Mouse (Mus musculus) left cerebral cortex, adult 18-20 months (tissue): ENCODE data around the gene Nf1. TPM values are rescaled to one million over a fixed set of nuclear protein-coding genes. Genes with fewer than 3 reads are reported as not detected.

Experiments
- DNase-seq, 2 experiments: peaks; one replicate each; pipeline ENCODE4 v3.0.0; 2021 to 2022; ENCODE audit warnings: low spot score in 2 of 2, mixed read lengths in 1 of 2
- total RNA-seq, 2 experiments: library from RNA; stranded (reverse); gene quantifications; 2 replicates each; pipeline ENCODE4 v1.2.3; 2021

Nf1 gene
- total RNA-seq, 2 experiments from 2014 or later = 121 to 123 TPM

DNA sequence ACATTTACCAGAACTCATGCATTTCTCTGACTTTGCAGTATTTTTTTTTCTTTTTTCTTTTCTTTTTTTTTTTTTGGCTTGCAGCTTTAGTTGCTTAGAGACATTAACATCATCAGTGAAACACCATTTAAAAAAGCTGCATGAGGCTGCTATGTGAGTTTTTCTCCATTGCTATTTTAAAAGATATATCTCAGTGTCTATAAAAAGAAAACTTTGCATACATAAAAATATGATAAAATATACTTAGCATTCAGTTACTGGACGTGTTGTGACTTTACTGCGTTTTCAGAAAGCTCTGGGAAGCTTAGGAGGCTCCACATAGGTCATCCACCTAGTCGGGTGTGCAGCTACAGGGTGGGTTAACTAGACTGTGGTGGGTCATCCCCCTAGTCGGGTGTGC, 120.4 kb downstream of the Nf1 start:
- no peak for DNase-seq

DNA sequence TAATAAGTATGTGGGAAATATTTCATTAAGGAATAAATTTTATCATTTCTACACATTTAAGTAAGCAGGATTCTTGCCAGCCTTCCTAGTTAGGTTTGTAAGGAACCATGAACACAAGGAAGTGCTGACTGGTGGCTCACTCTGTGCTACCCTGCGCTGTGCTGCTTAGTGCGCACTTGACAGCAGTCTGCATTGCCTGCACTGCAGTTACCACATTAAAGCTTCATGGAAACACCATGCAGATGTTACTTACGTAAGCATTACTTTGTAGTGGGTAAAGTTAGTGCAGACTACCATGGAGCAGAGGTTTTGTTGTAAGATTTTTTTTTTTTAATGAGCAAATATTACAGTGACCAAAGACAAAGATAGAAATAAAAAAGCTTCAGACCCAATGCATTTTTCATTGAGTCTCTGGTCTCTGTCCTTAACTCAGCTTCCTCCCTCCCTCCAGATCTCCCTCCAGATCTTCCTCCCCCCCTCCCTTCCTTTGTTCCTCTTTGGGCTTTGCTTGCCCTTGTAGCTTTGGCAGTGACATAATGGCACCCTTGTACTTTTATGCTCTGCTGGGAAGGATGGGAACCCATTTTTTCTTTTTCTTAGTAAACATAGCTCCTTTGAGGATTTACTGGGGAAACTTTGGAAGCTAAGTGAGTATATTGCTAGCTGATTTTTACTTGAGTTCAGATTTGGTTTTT, 121.4 kb downstream of the Nf1 start:
- DNase-seq = no peak

GRCm38 (mm10) chr11:79468097-79468496, 128.6 kb downstream of the Nf1 start:
- DNase-seq = no peak

GRCm38 (mm10) chr11:79483392-79483791, 143.9 kb downstream of the Nf1 start:
- DNase-seq = no peak

GRCm38 (mm10) chr11:79483876-79484528, 144.5 kb downstream of the Nf1 start:
- no peak for DNase-seq

DNA sequence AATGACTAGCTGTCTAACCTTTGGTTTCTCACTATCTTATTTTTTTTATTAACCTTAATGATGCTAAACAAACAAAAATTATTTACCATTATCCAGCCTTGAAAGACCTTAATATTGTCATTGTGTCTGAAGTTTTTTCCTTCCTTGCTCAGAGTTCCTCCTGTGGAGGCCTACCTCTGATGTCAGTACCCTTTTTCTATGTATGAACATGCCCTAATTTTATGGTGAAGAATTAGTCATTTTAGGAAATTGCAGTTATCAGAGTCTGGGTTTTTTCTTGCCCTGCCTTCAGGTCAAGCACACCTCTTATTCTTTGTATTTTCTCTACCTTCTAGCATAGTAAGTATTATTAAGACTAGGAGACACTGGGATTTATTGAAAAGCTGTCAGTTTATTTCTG, 145.2 kb downstream of the Nf1 start:
- DNase-seq = no peak

GRCm38 (mm10) chr11:79494976-79495800, 155.7 kb downstream of the Nf1 start:
- DNase-seq = no peak

DNA sequence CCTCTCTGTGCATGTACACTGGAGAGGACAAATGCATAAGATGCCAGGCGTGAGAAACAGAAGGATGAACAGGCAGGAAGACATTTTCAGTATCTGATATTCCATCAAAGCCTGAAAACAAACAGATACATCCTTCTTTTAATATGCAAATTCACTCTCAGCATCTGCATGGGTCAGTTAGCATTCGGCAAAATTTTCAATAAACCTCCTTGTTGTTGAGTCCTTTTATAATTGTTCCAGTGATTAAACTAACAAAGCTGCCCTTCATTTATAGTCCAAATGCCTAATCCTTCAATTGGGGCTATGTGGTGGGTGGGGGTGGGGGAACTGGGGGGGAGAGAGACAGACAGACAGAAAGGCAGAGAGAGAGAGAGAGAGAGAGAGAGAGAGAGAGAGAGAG, 163.4 kb downstream of the Nf1 start:
- no peak for DNase-seq

- peak; percentile 70 to 76 for DNase-seq
Measured at GRCm38 (mm10) chr11:79503845-79504244, 164.4 kb downstream of the Nf1 start, which contains the start of gene Omg. Omg (minus strand) TSS chr11:79504084.

DNA sequence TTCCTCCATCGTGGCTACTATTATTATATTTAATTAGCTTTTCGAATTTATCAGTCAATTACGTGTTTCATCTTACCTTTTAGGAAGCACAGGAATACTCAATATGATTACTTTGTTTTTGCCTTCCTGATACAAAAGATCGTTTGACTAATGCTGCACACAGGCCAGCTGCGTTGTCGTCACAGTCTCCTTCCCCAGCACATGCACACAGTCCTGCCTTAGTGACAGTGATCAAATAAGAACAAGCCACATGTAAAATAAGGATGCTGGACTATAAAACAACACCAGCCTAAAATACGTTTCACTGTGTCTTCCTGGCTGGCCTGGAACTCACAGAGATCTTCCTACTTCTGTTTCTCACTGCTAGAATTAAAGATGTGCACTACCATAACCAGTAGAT, 165.0 kb downstream of the Nf1 start:
- no peak for DNase-seq

- no peak for DNase-seq
Measured at GRCm38 (mm10) chr11:79511970-79512369, 172.5 kb downstream of the Nf1 start.

DNA sequence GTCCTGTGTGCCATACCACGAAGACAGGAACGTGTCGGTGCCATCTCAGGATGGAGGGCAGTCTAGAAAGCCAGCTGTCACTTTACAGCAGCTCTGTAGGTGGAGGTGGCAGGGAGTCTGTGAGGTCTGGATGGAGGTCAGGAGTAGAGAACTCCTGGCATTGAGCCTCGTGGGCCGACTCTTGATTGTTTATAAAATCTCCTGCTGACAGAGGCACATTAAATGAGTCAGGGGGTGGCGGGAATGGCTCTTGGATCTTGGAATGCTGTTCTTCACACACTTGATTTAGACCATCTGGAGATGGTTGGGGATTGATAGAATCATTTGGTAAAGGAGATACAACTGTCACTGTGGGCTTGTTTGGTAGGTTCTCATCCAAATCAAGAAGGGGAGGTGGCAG, 175.8 kb downstream of the Nf1 start:
- DNase-seq = no peak

DNA sequence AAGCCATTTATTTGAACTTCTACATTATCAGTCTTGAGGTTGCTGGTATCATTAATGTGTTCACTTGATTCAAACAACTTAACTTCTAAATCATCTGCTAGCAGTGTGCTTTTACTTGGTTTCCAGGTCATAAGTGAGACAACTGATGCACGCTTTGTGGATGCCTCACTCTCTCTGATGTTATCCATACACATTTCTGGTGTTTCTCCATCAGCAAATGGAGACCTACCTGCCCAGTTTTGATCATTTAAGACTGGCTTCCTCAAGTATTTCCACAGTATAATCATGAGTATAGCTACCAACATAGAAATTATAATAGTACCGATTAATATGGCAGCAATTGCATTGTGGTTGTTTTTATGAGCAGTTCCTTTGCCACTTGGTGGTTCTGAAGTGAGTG, 176.3 kb downstream of the Nf1 start:
- DNase-seq = no peak

DNA sequence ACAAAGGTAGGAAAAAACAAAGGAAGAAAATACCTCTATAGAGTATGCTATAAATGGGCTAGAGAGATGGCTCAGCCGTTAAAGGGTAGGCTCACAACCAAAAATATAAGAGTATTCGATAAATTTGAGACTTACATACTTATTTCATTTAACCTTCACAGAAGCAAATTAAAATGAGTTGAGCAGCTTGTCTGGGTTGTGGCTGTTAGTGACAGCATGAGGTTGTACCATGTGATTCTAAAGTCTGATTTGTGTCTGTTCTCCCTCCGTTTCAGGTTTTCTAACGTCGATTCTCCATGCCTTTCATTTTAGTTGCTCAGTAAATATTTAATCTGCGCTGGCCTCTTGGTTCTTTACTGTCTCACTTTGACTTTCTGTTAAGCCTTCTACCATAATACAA, 179.8 kb downstream of the Nf1 start:
- no peak for DNase-seq

- DNase-seq = no peak
Measured at GRCm38 (mm10) chr11:79519878-79520291, 180.4 kb downstream of the Nf1 start.

DNA sequence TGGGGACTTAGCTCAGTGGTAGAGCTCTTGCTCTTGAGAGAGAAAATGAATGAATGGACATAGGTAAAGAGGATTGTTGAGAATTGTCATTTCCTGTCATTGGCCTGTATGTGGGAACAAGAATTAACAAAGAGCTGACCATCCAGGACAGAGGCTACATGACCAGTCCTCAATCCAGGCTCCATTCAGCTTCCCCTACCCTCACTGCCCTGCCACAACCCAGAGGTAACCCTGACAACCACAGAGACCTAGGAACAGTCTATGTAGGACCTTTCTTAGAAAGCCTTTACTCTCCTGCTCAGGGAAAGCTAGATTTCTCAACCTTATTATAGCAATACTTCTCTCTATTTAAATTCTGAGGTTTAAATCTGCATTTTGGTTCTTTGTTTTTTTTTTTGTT, 181.3 kb downstream of the Nf1 start:
- no peak for DNase-seq

DNA sequence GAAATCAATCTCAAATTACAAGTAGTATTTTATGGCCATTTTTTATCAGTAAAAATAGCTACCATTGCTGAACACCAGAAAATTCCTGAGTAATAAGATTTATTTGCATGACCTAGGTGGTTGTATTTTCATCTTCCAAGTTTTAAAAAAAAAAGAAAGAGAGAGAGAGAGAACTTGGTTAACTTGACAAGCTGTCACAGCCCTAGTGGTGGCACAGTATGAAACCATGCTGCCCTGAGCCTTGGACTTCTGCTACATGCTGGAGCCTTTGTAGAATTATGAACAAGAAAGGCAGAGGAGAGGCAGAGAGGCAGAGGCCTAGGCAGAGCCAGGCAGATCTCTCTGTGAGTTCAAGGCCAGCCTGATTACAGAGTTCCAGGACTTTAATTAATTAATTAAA, 182.4 kb downstream of the Nf1 start:
- no peak for DNase-seq

GRCm38 (mm10) chr11:79522944-79523343, 183.5 kb downstream of the Nf1 start:
- no peak for DNase-seq

DNA sequence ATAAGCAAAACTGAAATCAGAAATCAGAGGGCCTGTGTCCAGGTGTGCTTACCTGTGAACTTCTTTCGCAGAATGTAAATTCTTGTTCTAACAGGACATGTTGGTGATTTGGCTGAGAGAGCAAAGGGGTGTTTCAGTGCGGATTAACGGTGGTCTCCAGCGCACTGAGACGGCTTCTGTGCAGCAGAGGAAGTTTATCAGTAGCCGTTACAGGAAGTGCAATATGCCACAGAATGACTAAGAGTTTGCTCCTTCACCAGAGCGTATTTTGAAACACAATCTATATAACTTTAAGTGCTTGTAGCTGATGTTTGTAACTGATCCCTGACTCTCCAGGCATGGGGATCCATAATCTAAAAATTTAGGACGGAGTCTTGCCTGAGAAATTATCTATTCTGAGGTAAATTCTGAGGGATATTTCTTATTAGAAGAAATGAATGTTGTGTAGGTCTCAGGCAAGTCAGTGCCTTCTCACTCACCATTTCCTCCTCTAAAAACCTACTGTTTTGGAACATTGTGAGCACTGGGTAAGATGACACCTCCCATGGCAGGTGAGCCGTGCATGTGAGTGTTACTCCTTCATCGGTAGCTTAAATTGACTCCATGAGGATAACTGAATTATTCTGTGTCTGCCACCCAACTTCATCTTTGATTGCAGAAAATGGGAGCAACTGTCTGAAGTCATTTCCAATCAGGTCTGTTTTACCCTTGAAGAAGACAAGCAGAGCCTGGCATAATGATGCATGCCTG, 184.2 kb downstream of the Nf1 start, which contains the start of gene Evi2b:
Gene Evi2b, minus strand, starts transcription at position 203 of the 750 bp plus-strand sequence.
- no peak for DNase-seq

DNA sequence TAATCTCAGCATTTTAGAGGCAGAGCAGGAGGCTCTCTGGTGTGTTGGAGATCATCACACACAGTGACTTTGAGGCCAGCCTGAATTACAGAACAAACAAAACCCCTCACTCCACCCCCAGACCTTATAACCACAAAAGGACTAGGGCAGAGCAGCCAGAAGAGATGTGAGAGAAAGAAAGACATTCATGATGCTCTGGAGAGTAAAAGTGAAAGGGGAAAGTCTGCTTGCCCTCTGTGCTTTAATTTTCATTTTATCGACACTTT, 184.8 kb downstream of the Nf1 start:
- DNase-seq = no peak

DNA sequence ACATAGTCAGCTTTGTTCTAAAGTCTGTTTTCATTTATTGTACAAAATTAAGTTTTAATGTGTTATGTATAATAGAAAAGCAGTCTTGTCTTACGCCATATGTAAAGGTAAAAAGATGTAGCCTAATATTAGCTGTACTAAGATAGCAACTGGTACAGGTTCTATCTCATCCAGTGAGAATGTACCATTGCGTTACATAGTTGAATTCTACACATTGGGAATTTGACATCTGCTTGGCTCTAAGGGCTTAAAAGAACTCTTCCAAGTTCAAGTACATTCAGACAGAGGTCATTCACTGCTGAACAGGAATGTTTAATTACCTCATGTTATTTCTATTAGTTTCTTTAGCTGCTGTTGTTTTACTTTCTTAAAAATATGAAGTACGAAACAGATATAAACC, 187.1 kb downstream of the Nf1 start:
- no peak for DNase-seq
